Mouse (Mus musculus): ENCODE measurements around the gene Med16. TPM values are rescaled to one million over a fixed set of nuclear protein-coding genes. Genes with fewer than 3 reads are reported as not detected.

Med16 gene
- total RNA-seq, 1 experiment from 2014 or later, result 32.0 TPM

GRCm38 (mm10) chr10:79933145-79933679 lies 24.5 kb upstream of the Med16 start:
- no peak for DNase-seq

GRCm38 (mm10) chr10:79932736-79933135 lies 24.0 kb upstream of the Med16 start:
- DNase-seq, result peak; percentile 66

- no peak for DNase-seq
Observed at GRCm38 (mm10) chr10:79931797-79932196, 23.1 kb upstream of the Med16 start.

- no peak for DNase-seq
Observed at GRCm38 (mm10) chr10:79930826-79931186, 22.1 kb upstream of the Med16 start.

GRCm38 (mm10) chr10:79929967-79930825 lies 21.5 kb upstream of the Med16 start:
- DNase-seq, result no peak

GRCm38 (mm10) chr10:79928907-79929701 lies 20.4 kb upstream of the Med16 start:
- no peak for DNase-seq

- peak; percentile 77 for DNase-seq
Observed at GRCm38 (mm10) chr10:79928030-79928694, 19.4 kb upstream of the Med16 start.

- peak; percentile 75 for DNase-seq
Observed at GRCm38 (mm10) chr10:79927324-79928029, 18.8 kb upstream of the Med16 start.

GRCm38 (mm10) chr10:79926491-79927323 lies 18.0 kb upstream of the Med16 start, which contains the start of gene Arid3a:
Gene Arid3a (plus strand): TSS chr10:79927043.
- peak; percentile 92 for DNase-seq

- DNase-seq, result no peak
Observed at GRCm38 (mm10) chr10:79925785-79926490, 17.2 kb upstream of the Med16 start.

GRCm38 (mm10) chr10:79924998-79925784 lies 16.5 kb upstream of the Med16 start:
- peak; percentile 94 for DNase-seq

- DNase-seq, result peak; percentile 43
Observed at GRCm38 (mm10) chr10:79921572-79921971, 12.8 kb upstream of the Med16 start.

GRCm38 (mm10) chr10:79920958-79921535 lies 12.3 kb upstream of the Med16 start, which contains the start of gene R3hdm4:
Gene R3hdm4 (minus strand): TSS chr10:79921208.
- DNase-seq, result no peak

- no peak for DNase-seq
Observed at GRCm38 (mm10) chr10:79920056-79920890, 11.6 kb upstream of the Med16 start.

GRCm38 (mm10) chr10:79919251-79919849 lies 10.6 kb upstream of the Med16 start:
- DNase-seq, result no peak

- peak; percentile 56 for DNase-seq
Observed at GRCm38 (mm10) chr10:79918231-79919078, 9.7 kb upstream of the Med16 start.
